Mouse (Mus musculus): ENCODE data around the gene Map3k14.
"Not testable (repeated sequence)": the region's sequence is repeated elsewhere in the genome, so short reads cannot be mapped to it uniquely, and the experiment has no call there.

The Map3k14 gene

GRCm38 (mm10) chr11:103267346-103268219, at the start of gene Map3k14:
Map3k14 (minus strand) TSS chr11:103267472.
- DNase-seq (ENCODE audit: low spot score), result peak; percentile 89

GRCm38 (mm10) chr11:103315379-103315778, 48.1 kb upstream of the Map3k14 start:
- no peak for DNase-seq (ENCODE audit: low spot score)

DNA sequence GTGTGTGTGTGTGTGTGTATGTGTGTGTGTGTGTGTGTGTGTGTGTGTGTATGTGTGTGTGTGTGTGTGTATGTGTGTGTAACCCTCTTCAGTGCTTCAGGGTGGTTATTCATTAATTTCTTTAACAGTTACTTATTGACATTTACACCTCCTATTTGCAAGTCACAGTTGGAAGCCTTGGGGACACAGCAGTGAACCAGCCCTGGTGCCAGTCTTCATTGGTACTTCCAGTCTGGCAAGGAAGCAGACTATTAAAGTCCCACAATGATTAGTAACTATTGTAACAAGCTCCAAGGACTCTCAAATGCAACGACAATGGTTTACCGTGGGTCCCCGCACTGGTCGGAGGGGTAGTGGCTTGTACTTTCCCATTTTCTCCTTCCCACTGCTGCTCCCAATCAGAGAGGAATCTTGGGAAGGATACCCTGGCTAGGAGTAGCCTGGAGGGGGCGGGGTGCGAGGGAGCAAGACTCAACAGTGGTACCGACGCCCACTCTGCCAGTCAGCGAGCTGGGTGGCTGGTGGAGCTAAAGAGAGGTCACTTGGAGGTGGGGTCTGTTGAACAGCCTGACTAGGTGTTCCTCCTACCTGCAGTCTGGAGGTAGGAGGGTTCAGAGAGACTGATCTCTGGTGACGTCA, 47.6 kb upstream of the Map3k14 start:
- no peak for DNase-seq (ENCODE audit: low spot score)

- no peak for DNase-seq (ENCODE audit: low spot score)
Measured at GRCm38 (mm10) chr11:103313542-103313941, 46.3 kb upstream of the Map3k14 start.

GRCm38 (mm10) chr11:103312655-103313255, 45.5 kb upstream of the Map3k14 start:
- no peak for DNase-seq (ENCODE audit: low spot score)

DNA sequence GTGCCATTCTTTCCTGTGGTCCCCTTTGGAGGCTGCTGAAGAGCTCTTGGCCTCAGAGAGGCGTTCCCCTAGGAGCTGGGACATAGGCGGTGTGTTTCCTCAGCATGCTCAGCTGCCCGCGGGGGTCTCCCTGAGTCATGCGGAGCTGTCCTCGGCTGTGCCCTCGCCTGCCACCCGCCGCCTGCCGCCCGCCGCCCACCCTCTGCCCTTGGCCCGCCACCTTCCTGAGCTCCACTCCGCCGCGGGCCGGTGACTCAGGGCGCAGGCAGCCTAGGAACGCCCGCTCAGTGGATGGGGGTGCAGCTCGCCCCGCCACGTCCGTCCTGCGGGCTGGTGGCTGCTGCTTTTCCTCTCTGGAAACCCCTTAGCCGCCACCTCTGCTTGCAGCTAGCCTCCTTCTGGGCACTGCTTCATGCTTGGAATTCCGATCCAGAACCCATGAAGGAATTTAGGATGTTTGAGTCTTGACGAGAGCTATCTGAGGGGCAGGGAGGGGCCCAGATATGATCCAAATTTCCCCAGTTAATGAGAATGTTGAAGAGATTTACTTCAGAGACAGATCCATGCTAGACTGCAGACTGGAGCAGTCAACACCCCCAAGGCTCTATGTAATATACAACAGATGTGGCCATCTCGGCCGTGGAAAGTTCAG, 44.8 kb upstream of the Map3k14 start:
- DNase-seq (ENCODE audit: low spot score), result no peak

GRCm38 (mm10) chr11:103309956-103310574, 42.8 kb upstream of the Map3k14 start:
- DNase-seq (ENCODE audit: low spot score), result no peak

GRCm38 (mm10) chr11:103307910-103308309, 40.6 kb upstream of the Map3k14 start:
- DNase-seq (ENCODE audit: low spot score), result no peak

DNA sequence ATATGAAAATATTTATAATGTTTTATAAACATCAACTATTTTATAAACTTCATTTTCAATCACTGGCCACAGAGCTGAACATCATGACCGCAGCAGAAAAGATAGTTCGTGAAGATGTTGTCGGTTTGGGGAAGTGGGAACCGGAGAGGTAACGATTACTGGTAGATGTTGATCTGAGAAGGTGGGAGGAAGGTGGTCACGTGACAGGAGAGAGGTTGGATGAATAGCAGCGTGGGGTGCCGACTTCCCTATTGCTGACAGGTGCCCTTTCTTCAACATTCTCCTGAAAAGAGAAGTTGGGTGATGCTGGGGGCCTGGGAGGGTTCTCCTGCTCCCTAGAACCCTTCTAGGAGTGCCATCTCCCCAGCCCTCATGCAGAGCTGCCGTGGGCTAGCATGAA, 37.3 kb upstream of the Map3k14 start:
- peak; percentile 5 for DNase-seq (ENCODE audit: low spot score)

DNA sequence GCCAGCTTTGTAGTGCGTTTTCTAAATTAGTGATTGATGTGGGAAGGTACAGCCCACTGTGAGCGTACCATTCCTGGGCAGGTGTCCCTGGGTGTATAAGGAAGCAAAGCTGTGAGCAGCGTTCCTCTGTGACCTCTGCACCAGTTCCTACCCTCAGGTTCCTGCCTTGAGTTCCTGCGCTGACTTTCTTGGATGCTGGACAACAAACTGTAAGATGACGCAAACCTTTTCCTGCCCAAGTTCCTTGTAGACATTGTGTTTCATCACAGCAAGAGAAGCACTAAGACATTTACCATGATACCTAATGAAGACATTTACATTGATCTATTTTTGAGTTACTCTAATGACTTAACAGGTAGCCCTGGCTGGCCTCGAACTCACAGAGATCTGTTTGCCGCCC, 27.5 kb upstream of the Map3k14 start:
- DNase-seq (ENCODE audit: low spot score), result no peak

DNA sequence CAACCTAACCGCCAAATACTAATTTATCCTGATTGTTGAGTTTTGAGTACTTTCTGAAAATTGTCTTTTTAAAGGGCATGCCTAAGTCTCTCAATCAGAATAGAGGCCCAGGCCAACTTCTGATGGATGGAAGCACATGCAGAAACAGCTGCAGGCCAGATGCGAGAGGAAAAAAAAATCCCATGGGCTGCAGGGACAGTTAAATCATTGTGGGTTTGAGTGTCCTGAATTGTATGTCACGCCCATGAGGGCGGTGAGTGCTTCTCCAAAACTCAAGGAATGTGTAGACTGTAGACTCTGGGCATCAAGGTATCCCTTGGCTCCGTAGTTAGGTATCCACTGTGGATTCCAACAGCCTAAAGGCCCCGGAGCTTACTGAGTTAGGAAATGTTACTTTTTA, 26.8 kb upstream of the Map3k14 start:
- no peak for DNase-seq (ENCODE audit: low spot score)

GRCm38 (mm10) chr11:103292890-103293287, 25.6 kb upstream of the Map3k14 start:
- no peak for DNase-seq (ENCODE audit: low spot score)

GRCm38 (mm10) chr11:103292152-103292889, 25.0 kb upstream of the Map3k14 start:
- DNase-seq (ENCODE audit: low spot score), result no peak

DNA sequence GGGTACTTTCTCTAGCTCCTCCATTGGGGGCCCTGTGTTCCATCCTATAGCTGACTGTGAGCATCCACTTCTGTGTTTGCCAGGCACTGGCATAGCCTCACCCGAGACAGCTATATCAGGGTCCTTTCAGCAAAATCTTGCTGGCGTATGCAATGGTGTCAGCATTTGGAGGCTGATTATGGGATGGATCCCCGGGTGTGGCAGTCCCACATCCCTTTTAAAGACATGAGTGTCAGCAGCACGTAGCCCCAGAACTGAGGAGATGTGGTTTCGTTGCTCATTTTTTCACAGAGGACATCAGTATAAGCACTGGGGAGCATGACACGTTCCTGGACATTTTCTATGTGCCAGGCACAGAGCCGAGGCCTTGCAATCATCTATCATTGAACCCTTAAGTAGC, 23.6 kb upstream of the Map3k14 start:
- DNase-seq (ENCODE audit: low spot score), result not testable (repeated sequence)

GRCm38 (mm10) chr11:103288291-103288963, 21.2 kb upstream of the Map3k14 start:
- no peak for DNase-seq (ENCODE audit: low spot score)

DNA sequence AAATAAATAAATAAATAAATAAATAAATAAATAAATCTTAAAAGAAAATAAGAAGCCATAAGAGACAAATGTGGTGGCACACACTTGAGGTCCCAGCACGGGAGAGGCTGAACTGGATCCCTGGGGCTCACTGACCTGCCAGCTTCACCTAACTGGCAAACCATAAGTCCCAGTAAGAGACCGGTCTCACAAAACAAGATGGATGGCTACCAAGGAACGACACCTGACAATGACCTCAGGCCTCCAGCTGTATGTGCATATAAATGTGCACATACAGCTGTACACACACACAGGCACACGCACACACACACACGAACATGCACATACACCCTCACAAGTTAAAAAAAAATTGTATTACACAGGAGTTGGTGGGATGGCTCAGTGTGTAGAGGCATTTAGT, 19.6 kb upstream of the Map3k14 start:
- no peak for DNase-seq (ENCODE audit: low spot score)

GRCm38 (mm10) chr11:103285951-103286350, 18.7 kb upstream of the Map3k14 start:
- DNase-seq (ENCODE audit: low spot score), result no peak

DNA sequence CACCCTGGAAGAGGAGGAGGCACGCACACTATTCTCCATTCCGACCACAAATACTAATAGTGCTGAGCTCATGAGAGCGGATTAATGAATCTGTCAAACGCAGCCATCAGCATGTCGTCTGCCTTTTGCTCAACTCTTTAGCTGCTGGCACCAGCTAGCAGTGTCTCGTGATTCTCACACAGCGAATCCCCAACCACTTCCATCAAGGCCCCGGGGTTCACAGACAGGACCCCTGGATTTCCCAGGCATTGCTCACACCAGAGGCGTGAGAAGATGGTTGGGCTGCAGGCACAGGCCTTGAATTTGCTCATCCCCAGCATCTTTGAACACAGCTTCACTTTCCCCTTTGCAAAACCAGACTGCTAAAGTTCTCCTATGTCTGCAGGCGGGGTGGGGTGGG, 18.0 kb upstream of the Map3k14 start:
- no peak for DNase-seq (ENCODE audit: low spot score)

- DNase-seq (ENCODE audit: low spot score), result no peak
Measured at GRCm38 (mm10) chr11:103281784-103282183, 14.5 kb upstream of the Map3k14 start.

DNA sequence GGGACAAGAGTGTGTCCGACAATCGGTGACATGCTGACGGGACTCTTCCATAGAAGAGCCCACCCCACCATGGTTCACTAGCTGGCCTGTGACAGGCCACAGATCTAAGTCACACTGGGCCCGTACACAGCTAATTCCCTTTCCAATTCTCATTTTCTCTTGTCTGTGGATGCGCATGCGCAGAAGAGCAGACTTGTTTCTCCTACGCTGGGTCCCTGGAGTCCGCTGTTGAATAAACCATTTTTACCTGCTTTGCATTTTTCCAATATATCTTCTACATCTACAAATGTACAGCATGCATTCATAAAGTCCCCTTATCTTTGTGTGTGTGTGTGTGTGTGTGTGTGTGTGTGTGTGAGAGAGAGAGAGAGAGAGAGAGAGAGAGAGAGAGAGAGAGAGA, 9.2 kb upstream of the Map3k14 start:
- DNase-seq (ENCODE audit: low spot score), result no peak

DNA sequence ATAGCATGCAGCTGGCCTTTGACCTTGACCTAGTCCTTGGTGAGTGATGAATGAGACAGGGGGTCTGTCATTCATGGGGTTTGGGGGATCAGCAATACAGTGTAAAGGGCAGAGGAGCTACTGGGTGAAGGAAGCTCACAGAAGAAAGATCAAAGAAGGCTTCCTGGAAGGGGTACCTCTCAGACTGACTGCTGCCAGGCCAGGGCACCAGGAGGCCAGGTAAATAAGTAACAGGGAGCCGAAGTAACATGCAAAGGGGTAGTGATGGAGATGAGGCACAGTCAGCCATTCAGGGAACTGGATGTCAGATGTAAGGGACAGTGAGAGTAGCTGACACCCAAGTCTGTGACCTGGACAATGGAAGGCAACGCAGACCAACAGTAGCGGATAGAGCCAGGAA, 5.6 kb upstream of the Map3k14 start:
- no peak for DNase-seq (ENCODE audit: low spot score)
